Mouse (Mus musculus) c-Kit-positive CD71-positive TER-119-negative erythroid progenitor cells, embryonic 14.5 days (primary cell): ENCODE data around the gene Dhx36.

Experiments
- DNase-seq: peaks from one replicate; pipeline ENCODE4 v3.0.0-alpha.2; 2013; ENCODE audit warnings: low read depth

Dhx36 gene

GRCm38 (mm10) chr3:62506488-62507205, at the start of gene Dhx36:
Gene Dhx36, minus strand, starts transcription at chr3:62507004.
- peak; percentile 86 for DNase-seq

GRCm38 (mm10) chr3:62527593-62527992, 20.8 kb upstream of the Dhx36 start:
- DNase-seq = no peak

GRCm38 (mm10) chr3:62527160-62527559, 20.4 kb upstream of the Dhx36 start:
- no peak for DNase-seq

- DNase-seq = no peak
These were observed 423 bp upstream of the Dhx36 start for GRCm38 (mm10) chr3:62507206-62507647.

- DNase-seq = no peak
These were observed 1.5 kb downstream of the Dhx36 start for GRCm38 (mm10) chr3:62505166-62505900.

- DNase-seq = no peak
These were observed 7.5 kb downstream of the Dhx36 start for GRCm38 (mm10) chr3:62499327-62499726.

GRCm38 (mm10) chr3:62492568-62492967, 14.2 kb downstream of the Dhx36 start:
- no peak for DNase-seq

- DNase-seq = no peak
These were observed 22.5 kb downstream of the Dhx36 start for GRCm38 (mm10) chr3:62484340-62484739.

- DNase-seq = no peak
These were observed 36.6 kb downstream of the Dhx36 start for GRCm38 (mm10) chr3:62470179-62470578.

GRCm38 (mm10) chr3:62464276-62464675, 42.5 kb downstream of the Dhx36 start:
- DNase-seq = no peak

- no peak for DNase-seq
These were observed 47.3 kb downstream of the Dhx36 start for GRCm38 (mm10) chr3:62459483-62459882.

GRCm38 (mm10) chr3:62458284-62459013, 48.4 kb downstream of the Dhx36 start:
- peak; percentile 13 for DNase-seq

GRCm38 (mm10) chr3:62455854-62456253, 51.0 kb downstream of the Dhx36 start:
- DNase-seq = no peak

GRCm38 (mm10) chr3:62454096-62454495, 52.7 kb downstream of the Dhx36 start:
- no peak for DNase-seq

- DNase-seq = no peak
These were observed 53.8 kb downstream of the Dhx36 start for GRCm38 (mm10) chr3:62452961-62453360.

- DNase-seq = no peak
These were observed 56.8 kb downstream of the Dhx36 start for GRCm38 (mm10) chr3:62449871-62450496.

- DNase-seq = no peak
These were observed 59.7 kb downstream of the Dhx36 start for GRCm38 (mm10) chr3:62447151-62447550.

- no peak for DNase-seq
These were observed 60.5 kb downstream of the Dhx36 start for GRCm38 (mm10) chr3:62446271-62446670.

GRCm38 (mm10) chr3:62443582-62444194, 63.1 kb downstream of the Dhx36 start:
- no peak for DNase-seq

- no peak for DNase-seq
These were observed 66.3 kb downstream of the Dhx36 start for GRCm38 (mm10) chr3:62440431-62440969.

GRCm38 (mm10) chr3:62435923-62436322, 70.9 kb downstream of the Dhx36 start:
- no peak for DNase-seq
